Mouse (Mus musculus): Measurements from ENCODE around the gene Gabrr2. TPM values are rescaled to one million over a fixed set of nuclear protein-coding genes. Genes with fewer than 3 reads are reported as not detected.

Gene Gabrr2
- polyA plus RNA-seq, 1 experiment, result 0.11 TPM

DNA sequence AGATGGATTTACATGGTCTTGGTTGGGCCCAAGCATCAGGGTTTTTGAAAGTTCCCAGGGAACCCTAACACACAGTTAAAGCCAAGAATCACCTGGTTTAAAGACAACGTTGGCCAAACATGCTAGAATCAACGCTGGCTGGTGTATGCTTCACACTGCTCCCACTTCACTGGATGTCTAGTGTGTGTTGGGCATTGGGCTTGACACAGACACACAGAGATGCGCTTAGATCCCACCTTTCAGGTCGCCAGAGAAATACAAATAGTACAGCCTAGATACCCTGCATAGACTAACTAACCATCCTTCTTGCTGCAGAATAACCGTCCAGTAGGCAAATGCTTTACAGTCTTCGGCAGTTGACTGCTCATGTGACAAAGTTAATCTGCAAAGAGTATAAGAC, 7.5 kb downstream of the Gabrr2 start:
- Histone ChIP-seq H3K4me3 (ENCODE audit: insufficient read depth, poor library complexity, severe bottlenecking) (no peak overlapping the region), H3K36me3 (ENCODE audit: control insufficient read depth, insufficient read depth) (no peaks in the 10 kb centered on the region), H3ac (ENCODE audit: control insufficient read depth, insufficient read length, low read depth) (no peak overlapping the region), H3K79me3 (ENCODE audit: low read depth) (no peaks in the 10 kb centered on the region), H3K27me3 (ENCODE audit: control insufficient read depth, insufficient read depth, insufficient read length) (no peaks in the 10 kb centered on the region), H3K79me2 (ENCODE audit: control insufficient read depth, insufficient read depth) (no peaks in the 10 kb centered on the region)
- TF ChIP-seq FOSL1 (IDR thresholded peaks at IDR 0.05; ENCODE audit: insufficient read depth, low read length, poor library complexity, severe bottlenecking) (no peak), MAX (IDR thresholded peaks at IDR 0.05) (no peak), MYOG (IDR thresholded peaks at IDR 0.05; ENCODE audit: control insufficient read depth, extremely low read depth, insufficient read length) (no peak), CEBPB (IDR thresholded peaks at IDR 0.05; ENCODE audit: low read depth) (no peak), USF1 (IDR thresholded peaks at IDR 0.05; ENCODE audit: low read depth) (no peak), CTCF (IDR thresholded peaks at IDR 0.05; ENCODE audit: control insufficient read depth, insufficient read depth, insufficient read length) (no peak), MYOD1 (IDR thresholded peaks at IDR 0.05; ENCODE audit: control insufficient read depth, insufficient read length, low read depth) (no peak)

DNA sequence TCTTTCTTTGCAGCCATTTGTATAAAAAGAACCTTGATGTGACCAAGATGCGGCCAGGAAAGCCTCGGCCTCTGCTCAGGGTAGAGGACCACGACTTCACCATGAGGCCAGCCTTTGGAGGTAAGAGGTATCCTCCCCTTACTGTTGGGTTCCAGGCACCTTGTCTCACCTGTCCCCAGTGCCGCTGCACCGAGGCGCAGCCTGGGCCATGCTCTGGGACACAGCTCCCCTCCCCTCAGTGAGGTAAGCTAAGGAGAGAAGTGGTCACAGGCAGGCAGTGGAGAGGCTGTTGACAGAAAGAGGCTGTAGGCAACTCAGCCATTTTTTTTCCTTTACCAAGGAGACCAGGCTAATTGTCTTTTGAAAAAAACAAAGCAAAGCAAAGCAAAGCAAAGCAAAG, 8.5 kb downstream of the Gabrr2 start:
- no peaks in the 10 kb centered on the region for H3K79me3 ChIP-seq (ENCODE audit: low read depth)
- H3K4me3 ChIP-seq (ENCODE audit: insufficient read depth, poor library complexity, severe bottlenecking), result no peak overlapping the region
- H3K79me2 ChIP-seq (ENCODE audit: control insufficient read depth, insufficient read depth), result no peaks in the 10 kb centered on the region
- no peak for TF ChIP-seq MAX (IDR thresholded peaks at IDR 0.05)
- no peak for TF ChIP-seq MYOD1 (IDR thresholded peaks at IDR 0.05; ENCODE audit: control insufficient read depth, insufficient read length, low read depth)
- no peak for TF ChIP-seq CEBPB (IDR thresholded peaks at IDR 0.05; ENCODE audit: low read depth)
- TF ChIP-seq USF1 (IDR thresholded peaks at IDR 0.05; ENCODE audit: low read depth), result no peak
- TF ChIP-seq FOSL1 (IDR thresholded peaks at IDR 0.05; ENCODE audit: insufficient read depth, low read length, poor library complexity, severe bottlenecking), result no peak
- TF ChIP-seq MYOG (IDR thresholded peaks at IDR 0.05; ENCODE audit: control insufficient read depth, extremely low read depth, insufficient read length), result no peak
- TF ChIP-seq CTCF (IDR thresholded peaks at IDR 0.05; ENCODE audit: control insufficient read depth, insufficient read depth, insufficient read length), result no peak
- H3K27me3 ChIP-seq (ENCODE audit: control insufficient read depth, insufficient read depth, insufficient read length), result no peaks in the 10 kb centered on the region
- no peaks in the 10 kb centered on the region for H3K36me3 ChIP-seq (ENCODE audit: control insufficient read depth, insufficient read depth)
- H3ac ChIP-seq (ENCODE audit: control insufficient read depth, insufficient read length, low read depth), result no peak overlapping the region

GRCm38 (mm10) chr4:33072526-33073161, 9.8 kb downstream of the Gabrr2 start:
- Histone ChIP-seq H3ac (ENCODE audit: control insufficient read depth, insufficient read length, low read depth) (no peak overlapping the region), H3K4me3 (ENCODE audit: insufficient read depth, poor library complexity, severe bottlenecking) (no peak overlapping the region), H3K79me2 (ENCODE audit: control insufficient read depth, insufficient read depth) (no peaks in the 10 kb centered on the region), H3K36me3 (ENCODE audit: control insufficient read depth, insufficient read depth) (no peaks in the 10 kb centered on the region), H3K27me3 (ENCODE audit: control insufficient read depth, insufficient read depth, insufficient read length) (no peaks in the 10 kb centered on the region), H3K79me3 (ENCODE audit: low read depth) (no peaks in the 10 kb centered on the region)
- TF ChIP-seq CEBPB (IDR thresholded peaks at IDR 0.05; ENCODE audit: low read depth) (no peak), CTCF (IDR thresholded peaks at IDR 0.05; ENCODE audit: control insufficient read depth, insufficient read depth, insufficient read length) (no peak), MAX (IDR thresholded peaks at IDR 0.05) (no peak), USF1 (IDR thresholded peaks at IDR 0.05; ENCODE audit: low read depth) (no peak), FOSL1 (IDR thresholded peaks at IDR 0.05; ENCODE audit: insufficient read depth, low read length, poor library complexity, severe bottlenecking) (no peak), MYOG (IDR thresholded peaks at IDR 0.05; ENCODE audit: control insufficient read depth, extremely low read depth, insufficient read length) (no peak), MYOD1 (IDR thresholded peaks at IDR 0.05; ENCODE audit: control insufficient read depth, insufficient read length, low read depth) (no peak)

GRCm38 (mm10) chr4:33074406-33074805, 11.6 kb downstream of the Gabrr2 start:
- no peaks in the 10 kb centered on the region for H3K36me3 ChIP-seq (ENCODE audit: control insufficient read depth, insufficient read depth)
- no peak overlapping the region for H3ac ChIP-seq (ENCODE audit: control insufficient read depth, insufficient read length, low read depth)
- H3K27me3 ChIP-seq (ENCODE audit: control insufficient read depth, insufficient read depth, insufficient read length), result no peaks in the 10 kb centered on the region
- H3K79me2 ChIP-seq (ENCODE audit: control insufficient read depth, insufficient read depth), result no peaks in the 10 kb centered on the region
- no peak overlapping the region for H3K4me3 ChIP-seq (ENCODE audit: insufficient read depth, poor library complexity, severe bottlenecking)
- H3K79me3 ChIP-seq (ENCODE audit: low read depth), result no peaks in the 10 kb centered on the region
- no peak for TF ChIP-seq MYOG (IDR thresholded peaks at IDR 0.05; ENCODE audit: control insufficient read depth, extremely low read depth, insufficient read length)
- no peak for TF ChIP-seq USF1 (IDR thresholded peaks at IDR 0.05; ENCODE audit: low read depth)

- H3K27me3 ChIP-seq (ENCODE audit: control insufficient read depth, insufficient read depth, insufficient read length), result no peaks in the 10 kb centered on the region
- no peak for TF ChIP-seq USF1 (IDR thresholded peaks at IDR 0.05; ENCODE audit: low read depth)
- no peak for TF ChIP-seq MAX (IDR thresholded peaks at IDR 0.05)
- TF ChIP-seq MYOG (IDR thresholded peaks at IDR 0.05; ENCODE audit: control insufficient read depth, extremely low read depth, insufficient read length), result no peak
- no peak for TF ChIP-seq CTCF (IDR thresholded peaks at IDR 0.05; ENCODE audit: control insufficient read depth, insufficient read depth, insufficient read length)
- no peak for TF ChIP-seq FOSL1 (IDR thresholded peaks at IDR 0.05; ENCODE audit: insufficient read depth, low read length, poor library complexity, severe bottlenecking)
- no peak for TF ChIP-seq CEBPB (IDR thresholded peaks at IDR 0.05; ENCODE audit: low read depth)
- no peak for TF ChIP-seq MYOD1 (IDR thresholded peaks at IDR 0.05; ENCODE audit: control insufficient read depth, insufficient read length, low read depth)
- H3K79me3 ChIP-seq (ENCODE audit: low read depth), result no peaks in the 10 kb centered on the region
- no peak overlapping the region for H3K4me3 ChIP-seq (ENCODE audit: insufficient read depth, poor library complexity, severe bottlenecking)
- no peak overlapping the region for H3ac ChIP-seq (ENCODE audit: control insufficient read depth, insufficient read length, low read depth)
- no peaks in the 10 kb centered on the region for H3K36me3 ChIP-seq (ENCODE audit: control insufficient read depth, insufficient read depth)
- no peaks in the 10 kb centered on the region for H3K79me2 ChIP-seq (ENCODE audit: control insufficient read depth, insufficient read depth)
These were observed 12.1 kb downstream of the Gabrr2 start for GRCm38 (mm10) chr4:33074851-33075250.
